Comparison of ENCODE assay signal across 9 mouse cellular contexts in genomic region chr9:35044458-35044857, GRCm38 (mm10).
DNase-seq lines count a peak whose midpoint lies in the region; ATAC-seq and TF ChIP-seq lines count a peak whose summit lies in the region.
"Had no signal": no experiment of that assay in that cellular context is flagged by ENCODE, and none has a peak within 500 bp of the region (broad histone marks: within the 10 kb centered on the region; RNA-seq: fewer than 3 reads in every experiment).

No protein-coding gene starts in this region.

- WGBS in heart, embryonic 11.5 days (ENCODE audit: insufficient replicate concordance), result 25% methylated on average over 15 of the region's 15 CpGs
- WGBS in forebrain, embryonic 13.5 days, result 6% methylated on average over 15 of the region's 15 CpGs
- 61% methylated on average over 15 of the region's 15 CpGs for WGBS in liver, embryonic 13.5 days (ENCODE audit: insufficient replicate concordance)

- H3K27me3 ChIP-seq in heart, embryonic 11.5 days (ENCODE audit: control insufficient read depth, insufficient read depth, low read length), result no peaks in the 10 kb centered on the region
- H3K27me3 ChIP-seq in forebrain, embryonic 13.5 days, result no peaks in the 10 kb centered on the region
- H3K27me3 ChIP-seq in liver, embryonic 13.5 days, result no peaks in the 10 kb centered on the region

- ATAC-seq in heart, embryonic 11.5 days (replicated peaks; ENCODE audit: insufficient number of reproducible peaks, low FRiP score, low TSS enrichment), result no peak
- peak; percentile 44 for ATAC-seq in forebrain, embryonic 13.5 days
- no peak for ATAC-seq in liver, embryonic 13.5 days (ENCODE audit: low read depth)

- DNase-seq in heart, postnatal 14 days, result no peak
- DNase-seq in ES-E14 (ENCODE audit: low read depth, low spot score) (peak; percentile 37), MN1 (ENCODE audit: low spot score) (no peak), adipocyte (ENCODE audit: low spot score) (no peak)
- no peak for DNase-seq in liver, embryonic 13.5 days
- DNase-seq in layer of hippocampus, adult 2 months (ENCODE audit: low spot score in 2 of 2), result no peak

- no peak overlapping the region for H3K27ac ChIP-seq in heart, embryonic 11.5 days (ENCODE audit: low read depth, low read length)
- H3K27ac ChIP-seq in ES-E14 (ENCODE audit: insufficient read depth, low read depth, low read length, poor library complexity, severe bottlenecking), result no peak overlapping the region
- no peak overlapping the region for H3K27ac ChIP-seq in forebrain, embryonic 13.5 days
- peak overlapping the region; percentile 50 for H3K27ac ChIP-seq in liver, embryonic 13.5 days
- no peak overlapping the region for H3K27ac ChIP-seq in layer of hippocampus, adult 2 months

- H3K36me3 ChIP-seq in heart, embryonic 11.5 days (ENCODE audit: control insufficient read depth, insufficient read depth, low read length), result 0 out of 2 replicates have a peak, but pooled peaks cover 5% of the 10 kb centered on the region
- no peaks in the 10 kb centered on the region for H3K36me3 ChIP-seq in ES-E14 (ENCODE audit: control insufficient read depth, insufficient read depth, low read length, poor library complexity, severe bottlenecking)
- H3K36me3 ChIP-seq in forebrain, embryonic 13.5 days (ENCODE audit: poor library complexity, severe bottlenecking), result peaks cover 8% of the 10 kb centered on the region; the same call in 1 of the 2 replicates
- peaks cover 52% of the 10 kb centered on the region for H3K36me3 ChIP-seq in liver, embryonic 13.5 days

- intact Hi-C loops in heart, postnatal 14 days (cut with DNase I), result no loop called here

- H3K4me2 ChIP-seq in heart, embryonic 11.5 days, result peak overlapping the region; percentile 9; the same call in 1 of the 2 replicates
- peak overlapping the region; percentile 21; the same call in 1 of the 2 replicates for H3K4me2 ChIP-seq in forebrain, embryonic 13.5 days
- H3K4me2 ChIP-seq in liver, embryonic 13.5 days, result no peak overlapping the region

- no peaks in the 10 kb centered on the region for H3K9me3 ChIP-seq in heart, embryonic 11.5 days (replicated peaks; ENCODE audit: control insufficient read depth, low read length)
- no peaks in the 10 kb centered on the region for H3K9me3 ChIP-seq in ES-E14 (ENCODE audit: control insufficient read depth, insufficient read depth, low read depth, low read length)
- no peaks in the 10 kb centered on the region for H3K9me3 ChIP-seq in forebrain, embryonic 13.5 days (replicated peaks)
- H3K9me3 ChIP-seq in liver, embryonic 13.5 days (replicated peaks), result no peaks in the 10 kb centered on the region
- H3K9me3 ChIP-seq: G1E had no signal

- no peak overlapping the region for H3K4me3 ChIP-seq in heart, embryonic 11.5 days (ENCODE audit: low read depth, low read length)
- H3K4me3 ChIP-seq in ES-E14 (ENCODE audit: insufficient read depth in 1 of 2, low read depth in 1 of 2, low read length in 2 of 2, poor library complexity in 1 of 2, severe bottlenecking in 1 of 2), result peak overlapping the region in 1 of 2 experiments; percentile 1; a peak in 1 of 4 replicates
- no peak overlapping the region for H3K4me3 ChIP-seq in forebrain, embryonic 13.5 days
- no peak overlapping the region for H3K4me3 ChIP-seq in liver, embryonic 13.5 days (replicated peaks)
- no peak overlapping the region for H3K4me3 ChIP-seq in layer of hippocampus, adult 2 months

- in situ Hi-C loops in ES-E14 (cut with MboI; ENCODE audit: low sequenced_read_pairs in 2 of 2, unreplicated experiment in 2 of 2), result no loop called here

- H3K9ac ChIP-seq in heart, embryonic 11.5 days (ENCODE audit: low read depth, low read length), result no peak overlapping the region
- 0 out of 2 replicates have a peak overlapping the region, but pooled peaks have one; percentile 0 for H3K9ac ChIP-seq in ES-E14 (ENCODE audit: insufficient read depth, low read depth, low read length, poor library complexity, severe bottlenecking)
- H3K9ac ChIP-seq in forebrain, embryonic 13.5 days, result peak overlapping the region; percentile 7
- H3K9ac ChIP-seq in liver, embryonic 13.5 days, result no peak overlapping the region

- peaks cover 29% of the 10 kb centered on the region for H3K4me1 ChIP-seq in heart, embryonic 11.5 days (ENCODE audit: control insufficient read depth, insufficient read depth, low read length)
- peaks cover 13 to 17% of the 10 kb centered on the region in 2 experiments; a peak in 3 of 4 replicates for H3K4me1 ChIP-seq in ES-E14 (ENCODE audit: control insufficient read depth in 2 of 2, insufficient read depth in 2 of 2, low read length in 2 of 2, poor library complexity in 1 of 2)
- peaks cover 28% of the 10 kb centered on the region for H3K4me1 ChIP-seq in forebrain, embryonic 13.5 days
- peaks cover 32% of the 10 kb centered on the region for H3K4me1 ChIP-seq in liver, embryonic 13.5 days (replicated peaks)

- no peak for TF ChIP-seq CTCF in layer of hippocampus, adult 2 months (conservative IDR thresholded peaks at IDR 0.05)

TF ChIP-seq in ES-E14, 5 proteins besides CTCF, POLR2A, EP300 and RAD21:
- TF ChIP-seq MAFK (IDR thresholded peaks at IDR 0.05; ENCODE audit: insufficient read depth, low read depth, low read length), result no peak
- TF ChIP-seq CHD2 (IDR thresholded peaks at IDR 0.05; ENCODE audit: low read depth, low read length), result no peak
- TF ChIP-seq ZNF384 (IDR thresholded peaks at IDR 0.05; ENCODE audit: low read depth, low read length), result no peak
- no peak for TF ChIP-seq HCFC1 (IDR thresholded peaks at IDR 0.05; ENCODE audit: borderline replicate concordance, insufficient read depth, low read length)
- TF ChIP-seq ZC3H11A (IDR thresholded peaks at IDR 0.05; ENCODE audit: borderline replicate concordance, low read depth, low read length), result no peak

Comparison
In these comparisons a context has a peak if more than half of its experiments do, and no peak if none do; other contexts are left out.
1. H3K9ac ChIP-seq: peak in ES-E14 (single experiment) and forebrain, embryonic 13.5 days (single experiment); none in heart, embryonic 11.5 days (single experiment) and liver, embryonic 13.5 days (single experiment).